Mouse (Mus musculus) cerebellum, adult 2 months (tissue): ENCODE results near the gene Arl4d.

Experiments used
- CTCF ChIP-seq: fragments of 200-500 bp; IDR thresholded peaks from 2 replicates; pipeline ENCODE4 v1.5.1; 2011; ENCODE audit warnings: low read depth, mild to moderate bottlenecking, control low read depth, low read length, moderate library complexity, borderline replicate concordance; ENCODE audit not compliant: insufficient read depth
- POLR2A ChIP-seq: fragments of 200-500 bp; IDR thresholded peaks from 2 replicates; pipeline ENCODE4 v1.6.1; 2011; ENCODE audit warnings: low read length, control low read depth, borderline replicate concordance; ENCODE audit not compliant: insufficient read depth

DNA sequence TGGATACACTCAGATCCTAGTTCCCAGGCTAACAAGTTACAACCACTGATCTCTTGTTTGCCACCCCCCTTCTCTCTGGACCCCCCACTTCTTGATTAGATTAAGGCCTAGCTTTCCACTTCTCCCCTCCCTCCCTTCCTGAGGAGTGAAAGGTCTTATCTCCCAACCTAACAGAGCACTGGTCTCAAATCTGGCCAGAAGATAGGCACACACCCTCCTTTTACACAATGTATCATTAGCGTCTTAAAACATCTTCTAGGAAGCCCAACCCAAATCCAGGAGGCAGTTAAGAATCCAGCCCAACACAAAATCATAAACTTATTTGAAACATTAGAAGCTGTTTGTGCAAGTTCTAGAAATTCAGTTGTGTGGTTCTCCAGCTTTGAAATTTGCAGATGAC is 5.0 kb downstream of the Arl4d start:
- TF ChIP-seq POLR2A (no peak), CTCF (no peak)
